Mouse (Mus musculus): Measurements from ENCODE around the gene Bbs4.

Gene Bbs4

GRCm38 (mm10) chr9:59291688-59292492 is 61.4 kb downstream of the Bbs4 start:
- no peak for DNase-seq (ENCODE audit: low read depth)

- DNase-seq (ENCODE audit: low read depth): peak; percentile 97
These were observed 62.2 kb downstream of the Bbs4 start, which contains the start of gene Adpgk for GRCm38 (mm10) chr9:59290957-59291687. Adpgk (plus strand) TSS chr9:59291558.

GRCm38 (mm10) chr9:59289529-59290115 is 63.7 kb downstream of the Bbs4 start:
- DNase-seq (ENCODE audit: low read depth): no peak

GRCm38 (mm10) chr9:59288685-59289410 is 64.5 kb downstream of the Bbs4 start:
- DNase-seq (ENCODE audit: low read depth): no peak

- no peak for DNase-seq (ENCODE audit: low read depth)
These were observed 65.2 kb downstream of the Bbs4 start for GRCm38 (mm10) chr9:59288058-59288457.

- no peak for DNase-seq (ENCODE audit: low read depth)
These were observed 67.7 kb downstream of the Bbs4 start for GRCm38 (mm10) chr9:59285614-59286013.

- no peak for DNase-seq (ENCODE audit: low read depth)
These were observed 70.7 kb downstream of the Bbs4 start for GRCm38 (mm10) chr9:59282683-59282986.

- DNase-seq (ENCODE audit: low read depth): no peak
These were observed 71.2 kb downstream of the Bbs4 start for GRCm38 (mm10) chr9:59281871-59282682.

- no peak for DNase-seq (ENCODE audit: low read depth)
These were observed 72.4 kb downstream of the Bbs4 start for GRCm38 (mm10) chr9:59280888-59281287.

GRCm38 (mm10) chr9:59278694-59279093 is 74.6 kb downstream of the Bbs4 start:
- DNase-seq (ENCODE audit: low read depth): no peak

GRCm38 (mm10) chr9:59278199-59278598 is 75.1 kb downstream of the Bbs4 start:
- DNase-seq (ENCODE audit: low read depth): no peak

- no peak for DNase-seq (ENCODE audit: low read depth)
These were observed 78.4 kb downstream of the Bbs4 start for GRCm38 (mm10) chr9:59274846-59275455.

- no peak for DNase-seq (ENCODE audit: low read depth)
These were observed 80.1 kb downstream of the Bbs4 start for GRCm38 (mm10) chr9:59273199-59273598.
